Mouse (Mus musculus) sigmoid colon, adult 10 weeks (tissue): ENCODE results near the gene Defa37. TPM values are rescaled to one million over a fixed set of nuclear protein-coding genes. Genes with fewer than 3 reads are reported as not detected.

Source experiments
- polyA plus RNA-seq: library from polyadenylated mRNA; stranded (reverse); fragments of 350-450 nt; fragmentation: Illumina TruSeq; extraction: RNeasy Lipid Tissue Mini Kit (QIAGEN cat#74804); gene quantifications from one replicate; pipeline ENCODE4 v1.2.3, GENCODE M21; 2014; ENCODE audit warnings: low read depth, low replicate concordance

Gene Defa37
- not detected for polyA plus RNA-seq

DNA sequence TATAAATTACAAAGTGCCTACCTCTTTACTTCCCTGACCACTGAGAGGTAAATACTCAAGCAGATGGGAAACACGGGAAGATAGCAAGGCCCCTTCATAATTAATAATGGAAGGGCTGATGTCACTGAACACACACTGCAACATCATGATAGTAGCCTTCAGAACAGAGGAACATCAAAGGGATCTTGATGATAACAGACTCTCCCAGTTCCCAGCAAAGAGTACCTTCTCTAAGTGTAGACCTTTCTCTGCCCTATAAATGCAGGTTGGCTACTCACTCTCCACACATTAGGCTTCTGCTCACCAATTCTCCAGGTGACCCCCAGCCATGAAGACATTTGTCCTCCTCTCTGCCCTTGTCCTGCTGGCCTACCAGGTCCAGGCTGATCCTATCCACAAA is at the start of gene Defa37:
Gene Defa37 (plus strand): TSS at position 301 of the 400 bp plus-strand sequence.

DNA sequence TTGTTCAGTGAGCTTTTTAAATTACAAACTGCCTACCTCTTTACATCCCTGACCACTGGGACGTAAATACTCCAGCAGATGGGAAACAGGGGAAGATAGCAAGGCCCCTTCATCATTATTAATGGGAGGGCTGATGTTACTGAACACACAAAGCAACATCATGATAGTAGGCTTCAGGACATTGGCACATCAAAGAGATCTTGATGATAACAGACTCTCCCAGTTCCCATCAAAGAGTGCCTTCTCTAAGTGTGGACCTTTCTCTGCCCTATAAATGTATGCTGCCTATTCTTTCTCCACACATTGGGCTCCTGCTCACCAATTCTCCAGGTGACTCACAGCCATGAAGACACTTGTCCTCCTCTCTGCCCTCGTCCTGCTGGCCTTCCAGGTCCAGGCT is 36.5 kb upstream of the Defa37 start, which contains the start of gene Defa32:
Gene Defa32 (plus strand): TSS at position 301 of the 400 bp plus-strand sequence.

DNA sequence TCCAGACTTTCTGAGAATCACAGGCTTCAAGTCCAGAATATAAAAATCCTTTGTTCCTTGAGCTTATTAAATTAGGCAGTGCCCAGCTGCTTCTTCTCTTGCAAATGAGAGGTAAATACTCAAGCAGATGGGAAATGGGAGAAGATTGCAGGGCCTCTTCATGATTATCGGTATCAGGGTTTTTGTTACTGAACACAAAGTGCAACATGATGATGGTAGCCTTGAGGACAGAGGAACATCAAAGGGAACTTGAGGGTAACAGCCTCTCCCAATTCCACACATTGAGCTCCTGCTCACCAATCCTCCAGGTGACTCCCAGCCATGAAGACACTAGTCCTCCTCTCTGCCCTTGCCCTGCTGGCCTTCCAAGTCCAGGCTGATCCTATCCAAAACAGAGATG is 17.5 kb downstream of the Defa37 start, which contains the start of gene Defa28:
Gene Defa28 (plus strand): TSS at position 301 of the 400 bp plus-strand sequence.

GRCm38 (mm10) chr8:21594408-21594807 is 29.2 kb downstream of the Defa37 start, which contains the start of gene Gm7861:
Gm7861 (minus strand) TSS chr8:21594508.

Other genes with a start within 250 kb of the Defa37 start
- gene Defa27, start 249.8 kb upstream of the Defa37 start, polyA plus RNA-seq: not detected
- not detected for gene Defa29, start 238.4 kb upstream of the Defa37 start, polyA plus RNA-seq
- not detected for gene Defa2, start 186.9 kb upstream of the Defa37 start, polyA plus RNA-seq
- not detected for gene Defa33, start 173.6 kb upstream of the Defa37 start, polyA plus RNA-seq
- gene Defa36, start 138.0 kb upstream of the Defa37 start, polyA plus RNA-seq: not detected
- not detected for gene Gm7849, start 108.8 kb upstream of the Defa37 start, polyA plus RNA-seq
- not detected for gene Defa20, start 56.1 kb upstream of the Defa37 start, polyA plus RNA-seq
- gene Defa32, start 36.4 kb upstream of the Defa37 start, polyA plus RNA-seq: not detected
- gene Defa28, start 17.6 kb downstream of the Defa37 start, polyA plus RNA-seq: not detected
- not detected for gene Gm7861, start 29.1 kb downstream of the Defa37 start, polyA plus RNA-seq
- gene Defa26, start 52.8 kb downstream of the Defa37 start, polyA plus RNA-seq: not detected
- gene Defa17, start 90.4 kb downstream of the Defa37 start, polyA plus RNA-seq: not detected
- gene Defa34, start 100.4 kb downstream of the Defa37 start, polyA plus RNA-seq: not detected
- gene AY761184, start 138.3 kb downstream of the Defa37 start, polyA plus RNA-seq: not detected
- not detected for gene Defa24, start 169.1 kb downstream of the Defa37 start, polyA plus RNA-seq